Mouse (Mus musculus) monocyte, adult 5-6 weeks (primary cell): ENCODE measurements around the gene Spata45. TPM values are rescaled to one million over a fixed set of nuclear protein-coding genes. Genes with fewer than 3 reads are reported as not detected.

Experiments
- ATAC-seq: fragments of 153-309, 156-312 bp; replicated peaks from 2 replicates; pipeline ENCODE4 v1.8.0; 2017; ENCODE audit warnings: mild to moderate bottlenecking; ENCODE audit not compliant: low TSS enrichment, insufficient number of reproducible peaks, severe bottlenecking, poor library complexity, low FRiP score
- total RNA-seq: library from RNA; stranded (forward); fragments of 200-1000, 200-491, 200-594 nt; gene quantifications from 3 replicates; pipeline ENCODE4 v1.2.3, GENCODE M21; 2017

The Spata45 gene
- total RNA-seq, 1 experiment from 2014 or later = not detected

DNA sequence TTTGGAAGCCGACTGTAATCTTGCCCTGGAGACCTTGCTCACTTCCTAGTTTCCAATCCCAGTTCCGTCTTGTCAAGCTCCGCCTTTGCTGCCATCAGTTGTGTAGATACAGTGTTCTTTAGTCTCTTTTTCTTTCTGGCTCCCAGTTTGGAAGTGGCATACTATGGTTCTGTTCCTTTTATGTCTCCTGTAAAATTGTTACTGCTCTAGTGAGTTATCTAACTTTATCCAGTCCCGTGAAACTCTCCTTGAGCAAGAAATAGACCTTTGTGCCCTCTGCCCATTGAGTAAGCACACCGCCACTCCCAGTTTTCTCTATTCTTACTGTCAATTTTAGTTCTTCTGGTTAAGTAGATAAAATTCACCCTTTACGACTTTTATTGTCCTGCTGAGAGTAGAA is 35.2 kb downstream of the Spata45 start:
- no peak for ATAC-seq

GRCm38 (mm10) chr1:191072329-191072913 is 36.0 kb downstream of the Spata45 start:
- peak; percentile 24 for ATAC-seq

- peak; percentile 82 for ATAC-seq
Measured at GRCm38 (mm10) chr1:191073001-191073400, 36.6 kb downstream of the Spata45 start.

DNA sequence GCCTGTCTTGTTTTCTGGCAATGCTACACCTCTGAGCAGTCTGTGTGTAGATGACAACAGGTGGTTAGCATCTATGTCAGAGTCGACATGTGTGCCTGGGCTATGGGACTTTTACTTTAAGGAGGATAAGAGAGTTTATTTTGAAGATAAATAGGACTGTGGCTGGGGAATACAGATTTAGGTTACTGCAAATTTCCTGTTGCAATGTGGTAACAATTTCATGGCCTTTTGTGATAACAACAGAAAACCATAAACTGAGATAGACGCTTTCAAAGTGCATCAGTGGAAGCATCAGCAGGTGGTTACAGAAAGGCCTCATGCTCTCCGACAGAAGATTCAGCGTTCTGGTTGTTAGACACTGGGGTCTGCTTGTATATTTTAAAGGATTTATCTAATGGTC is 37.0 kb downstream of the Spata45 start:
- no peak for ATAC-seq

DNA sequence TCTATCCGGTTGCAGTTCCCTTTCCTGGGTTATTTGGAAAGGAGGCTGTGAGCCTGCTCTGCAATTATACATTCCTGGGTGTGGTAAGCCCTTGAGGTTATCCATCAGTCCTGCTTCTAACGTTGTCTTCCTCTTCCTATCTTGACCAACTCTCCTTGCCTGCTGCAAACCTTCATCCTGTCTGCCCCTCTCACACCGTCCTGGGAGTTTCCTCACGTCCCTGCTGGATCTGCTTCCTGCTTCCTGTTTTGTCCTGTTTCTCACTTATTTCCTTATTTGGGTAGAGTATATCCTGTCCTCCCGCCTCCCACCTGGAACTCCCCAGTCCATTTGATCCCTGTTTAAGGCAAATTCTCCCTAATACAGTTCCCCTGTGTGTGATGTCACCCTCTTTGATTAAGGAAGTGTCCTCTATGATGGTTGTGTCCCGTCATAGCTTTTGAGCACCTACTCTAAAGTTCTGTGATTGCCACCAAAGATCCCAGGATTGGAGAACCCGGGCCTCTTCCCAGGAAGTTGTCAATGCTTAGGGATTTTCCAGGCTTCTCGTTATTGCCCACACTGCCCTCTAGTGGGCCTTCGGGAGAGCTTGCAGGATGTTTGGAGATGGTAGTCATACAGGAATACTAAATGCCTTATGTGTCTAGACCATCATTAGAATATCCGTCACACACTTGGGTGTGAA is 38.9 kb downstream of the Spata45 start:
- peak; percentile 44 for ATAC-seq

DNA sequence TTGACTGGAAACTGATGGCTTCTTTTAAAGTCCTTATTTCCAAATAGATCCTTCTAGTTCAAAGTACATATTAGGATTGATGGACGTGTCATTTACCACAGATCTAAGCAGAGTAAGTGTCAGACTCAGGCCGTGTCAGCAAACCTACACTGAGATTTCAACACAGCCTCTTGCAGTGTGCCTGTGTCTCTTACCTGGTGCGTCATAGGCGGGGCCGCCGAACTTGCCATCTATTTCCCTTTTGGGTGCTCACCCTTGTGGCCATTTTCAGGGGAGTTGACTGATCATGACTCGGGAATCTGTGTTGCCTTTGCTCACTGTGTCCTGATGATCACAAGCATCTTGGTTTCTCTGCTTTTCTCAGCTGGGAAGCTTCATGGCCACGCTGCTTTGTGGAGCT is 46.8 kb downstream of the Spata45 start:
- ATAC-seq = no peak

DNA sequence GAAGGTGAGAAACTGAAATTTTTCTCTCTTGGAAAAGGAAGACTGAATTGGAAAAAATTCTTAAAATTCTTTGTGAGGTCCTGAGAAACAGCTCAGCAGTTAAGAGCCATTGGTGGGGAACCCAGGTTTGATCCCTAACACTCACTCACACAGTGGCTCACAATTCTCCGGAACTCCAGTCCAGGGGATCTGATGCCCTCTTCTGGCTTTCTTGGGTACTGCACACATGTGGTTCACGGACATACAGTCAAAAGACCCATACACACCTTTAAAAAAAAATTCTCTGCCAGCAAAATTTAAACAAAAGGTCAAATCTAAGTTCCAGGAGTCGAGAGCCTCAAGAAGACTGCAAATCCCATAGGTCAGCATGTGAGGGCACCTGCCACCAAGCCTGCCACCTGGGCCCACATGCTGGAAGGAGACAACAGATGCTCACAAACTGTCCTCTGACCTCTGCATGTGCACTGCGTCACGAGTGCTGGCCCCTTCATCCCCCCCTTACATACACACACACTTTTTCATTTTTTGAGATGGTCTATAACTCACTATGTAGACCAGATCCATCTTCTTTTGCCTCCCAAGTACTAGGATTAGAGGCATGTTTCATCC is 48.6 kb downstream of the Spata45 start:
- ATAC-seq = peak; percentile 47

GRCm38 (mm10) chr1:191085597-191085996 is 49.2 kb downstream of the Spata45 start:
- peak; percentile 93 for ATAC-seq

DNA sequence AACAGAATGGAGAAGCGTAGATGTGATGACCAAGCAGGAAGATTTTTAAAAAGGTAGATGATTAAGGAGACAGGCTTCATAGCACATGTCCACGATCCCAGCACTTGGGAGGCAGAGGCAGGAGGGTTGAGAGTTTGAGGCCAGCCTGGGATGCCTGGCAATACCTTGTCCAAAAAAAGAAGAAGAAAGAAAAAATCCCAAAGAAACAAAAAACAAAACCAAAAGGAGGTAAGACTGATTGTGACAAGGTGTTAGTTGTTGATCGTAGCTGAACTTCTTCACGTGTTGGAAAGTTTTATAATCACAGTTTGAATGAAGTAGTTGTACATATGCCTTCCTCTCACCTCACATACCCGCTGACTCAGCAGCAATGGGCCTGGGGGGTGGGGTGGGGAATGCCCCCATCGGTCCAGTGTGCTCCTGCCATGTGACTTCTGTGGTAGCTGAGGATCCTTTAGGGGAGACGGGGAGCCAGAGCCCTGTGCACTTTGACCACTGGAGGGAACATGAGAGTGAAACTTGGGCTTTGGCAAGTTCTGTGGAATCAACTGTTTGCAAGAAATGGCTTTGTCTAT is 50.0 kb downstream of the Spata45 start:
- no peak for ATAC-seq

- no peak for ATAC-seq
Measured at GRCm38 (mm10) chr1:191086960-191087359, 50.5 kb downstream of the Spata45 start.

GRCm38 (mm10) chr1:191087955-191088354 is 51.5 kb downstream of the Spata45 start:
- no peak for ATAC-seq

- ATAC-seq = no peak
Measured at GRCm38 (mm10) chr1:191089355-191089754, 52.9 kb downstream of the Spata45 start.

- no peak for ATAC-seq
Measured at GRCm38 (mm10) chr1:191092050-191092449, 55.6 kb downstream of the Spata45 start.

Other genes starting within 250 kb of the Spata45 start
- gene Rps6kc1, start 124.9 kb upstream of the Spata45 start, total RNA-seq = 14.6 to 18.0 TPM (median 17.6 TPM) in 3 replicates
- 41.8 to 45.9 TPM (median 43.5 TPM) in 3 replicates for gene Angel2, start 111.5 kb upstream of the Spata45 start, total RNA-seq
- 0.64 TPM in 1 of 3 replicates, not detected in the others for gene Vash2, start 57.3 kb upstream of the Spata45 start, total RNA-seq
- gene Flvcr1, start 10.5 kb upstream of the Spata45 start, total RNA-seq = 43.6 to 66.2 TPM (median 54.3 TPM) in 3 replicates
- gene Tatdn3, start 26.3 kb downstream of the Spata45 start, total RNA-seq = 10.0 to 21.2 TPM (median 15.4 TPM) in 3 replicates
- gene Nsl1, start 26.4 kb downstream of the Spata45 start, total RNA-seq = 1.2 to 3.1 TPM (median 2.9 TPM) in 3 replicates
- 1.6 to 2.5 TPM (median 2.3 TPM) in 3 replicates for gene Batf3, start 61.2 kb downstream of the Spata45 start, total RNA-seq
- 0.21 to 3.1 TPM (median 1.3 TPM) in 3 replicates for gene Fam71a, start 128.2 kb downstream of the Spata45 start, total RNA-seq
- 225 to 427 TPM (median 242 TPM) in 3 replicates for gene Atf3, start 181.4 kb downstream of the Spata45 start, total RNA-seq